Mouse (Mus musculus): ENCODE data around the gene 4930550C14Rik. TPM values are rescaled to one million over a fixed set of nuclear protein-coding genes. Genes with fewer than 3 reads are reported as not detected.

The 4930550C14Rik gene
- polyA plus RNA-seq, 1 experiment from 2014 or later = 0.30 TPM

- WGBS = 71% methylated on average over 4 of the region's 5 CpGs
- H3K9ac ChIP-seq (replicated peaks; ENCODE audit: low read depth, low read length) = no peak overlapping the region
- no peaks in the 10 kb centered on the region for H3K9me3 ChIP-seq (ENCODE audit: control insufficient read depth, low read length)
- no peak for ATAC-seq
- no peak overlapping the region for H3K4me2 ChIP-seq (ENCODE audit: low read length)
- no peak overlapping the region for H3K27ac ChIP-seq (ENCODE audit: low read length)
- no peak overlapping the region for H3K4me3 ChIP-seq (replicated peaks; ENCODE audit: low read length)
- peaks cover 8% of the 10 kb centered on the region for H3K4me1 ChIP-seq (replicated peaks; ENCODE audit: control insufficient read depth, insufficient read depth, low read length)
- no peaks in the 10 kb centered on the region for H3K36me3 ChIP-seq (ENCODE audit: control insufficient read depth, insufficient read depth)
- no peaks in the 10 kb centered on the region for H3K27me3 ChIP-seq (replicated peaks; ENCODE audit: control insufficient read depth, insufficient read depth, low read length)
Observed at GRCm38 (mm10) chr9:53381113-53381615, 21.0 kb upstream of the 4930550C14Rik start.

- no peaks in the 10 kb centered on the region for H3K36me3 ChIP-seq (ENCODE audit: control insufficient read depth, insufficient read depth)
- H3K4me3 ChIP-seq (replicated peaks; ENCODE audit: low read length) = peak within 1 kb of the TSS; percentile 71
- peak within 1 kb of the TSS; percentile 85 for H3K27ac ChIP-seq (ENCODE audit: low read length)
- H3K9ac ChIP-seq (replicated peaks; ENCODE audit: low read depth, low read length) = peak within 1 kb of the TSS; percentile 81
- peaks cover 8% of the 10 kb centered on the region for H3K4me1 ChIP-seq (replicated peaks; ENCODE audit: control insufficient read depth, insufficient read depth, low read length)
- WGBS = under 1% methylated on average over 72 of the region's 75 CpGs
- H3K4me2 ChIP-seq (ENCODE audit: low read length) = peak within 1 kb of the TSS; percentile 100
- ATAC-seq = peak; percentile 97
- H3K27me3 ChIP-seq (replicated peaks; ENCODE audit: control insufficient read depth, insufficient read depth, low read length) = no peaks in the 10 kb centered on the region
- H3K9me3 ChIP-seq (ENCODE audit: control insufficient read depth, low read length) = no peaks in the 10 kb centered on the region
Observed at GRCm38 (mm10) chr9:53383951-53384866, 17.9 kb upstream of the 4930550C14Rik start, which contains the start of gene Kdelc2. Gene Kdelc2, plus strand, starts transcription at chr9:53384025.

GRCm38 (mm10) chr9:53384873-53385272, 17.3 kb upstream of the 4930550C14Rik start:
- H3K4me1 ChIP-seq (replicated peaks; ENCODE audit: control insufficient read depth, insufficient read depth, low read length) = peaks cover 8% of the 10 kb centered on the region
- peak overlapping the region; percentile 81; the same call in 1 of the 2 replicates for H3K9ac ChIP-seq (replicated peaks; ENCODE audit: low read depth, low read length)
- 4% methylated on average over 8 of the region's 8 CpGs for WGBS
- no peaks in the 10 kb centered on the region for H3K36me3 ChIP-seq (ENCODE audit: control insufficient read depth, insufficient read depth)
- peak overlapping the region; percentile 71 for H3K4me3 ChIP-seq (replicated peaks; ENCODE audit: low read length)
- ATAC-seq = peak; percentile 59
- no peaks in the 10 kb centered on the region for H3K9me3 ChIP-seq (ENCODE audit: control insufficient read depth, low read length)
- H3K4me2 ChIP-seq (ENCODE audit: low read length) = peak overlapping the region; percentile 100
- peak overlapping the region; percentile 76 for H3K27ac ChIP-seq (ENCODE audit: low read length)
- H3K27me3 ChIP-seq (replicated peaks; ENCODE audit: control insufficient read depth, insufficient read depth, low read length) = no peaks in the 10 kb centered on the region

GRCm38 (mm10) chr9:53387431-53387830, 14.7 kb upstream of the 4930550C14Rik start:
- no peaks in the 10 kb centered on the region for H3K27me3 ChIP-seq (replicated peaks; ENCODE audit: control insufficient read depth, insufficient read depth, low read length)
- no peak overlapping the region for H3K4me2 ChIP-seq (ENCODE audit: low read length)
- no peaks in the 10 kb centered on the region for H3K9me3 ChIP-seq (ENCODE audit: control insufficient read depth, low read length)
- H3K4me3 ChIP-seq (replicated peaks; ENCODE audit: low read length) = no peak overlapping the region
- no peaks in the 10 kb centered on the region for H3K36me3 ChIP-seq (ENCODE audit: control insufficient read depth, insufficient read depth)
- no peak overlapping the region for H3K27ac ChIP-seq (ENCODE audit: low read length)
- peaks cover 8% of the 10 kb centered on the region for H3K4me1 ChIP-seq (replicated peaks; ENCODE audit: control insufficient read depth, insufficient read depth, low read length)
- no peak for ATAC-seq
- WGBS = 63% methylated on average over 2 of the region's 2 CpGs
- H3K9ac ChIP-seq (replicated peaks; ENCODE audit: low read depth, low read length) = no peak overlapping the region

GRCm38 (mm10) chr9:53389109-53389508, 13.0 kb upstream of the 4930550C14Rik start:
- WGBS = 81% methylated on average over 3 of the region's 3 CpGs
- H3K4me2 ChIP-seq (ENCODE audit: low read length) = no peak overlapping the region
- H3K4me1 ChIP-seq (replicated peaks; ENCODE audit: control insufficient read depth, insufficient read depth, low read length) = peaks cover 6% of the 10 kb centered on the region
- no peaks in the 10 kb centered on the region for H3K9me3 ChIP-seq (ENCODE audit: control insufficient read depth, low read length)
- no peak overlapping the region for H3K9ac ChIP-seq (replicated peaks; ENCODE audit: low read depth, low read length)
- no peak overlapping the region for H3K4me3 ChIP-seq (replicated peaks; ENCODE audit: low read length)
- H3K27me3 ChIP-seq (replicated peaks; ENCODE audit: control insufficient read depth, insufficient read depth, low read length) = no peaks in the 10 kb centered on the region
- no peak for ATAC-seq
- no peak overlapping the region for H3K27ac ChIP-seq (ENCODE audit: low read length)
- H3K36me3 ChIP-seq (ENCODE audit: control insufficient read depth, insufficient read depth) = no peaks in the 10 kb centered on the region

- no peak overlapping the region for H3K4me3 ChIP-seq (replicated peaks; ENCODE audit: low read length)
- no peak for ATAC-seq
- H3K9ac ChIP-seq (replicated peaks; ENCODE audit: low read depth, low read length) = no peak overlapping the region
- H3K27ac ChIP-seq (ENCODE audit: low read length) = no peak overlapping the region
- no peaks in the 10 kb centered on the region for H3K27me3 ChIP-seq (replicated peaks; ENCODE audit: control insufficient read depth, insufficient read depth, low read length)
- WGBS = 86% methylated on average over 7 of the region's 7 CpGs
- H3K36me3 ChIP-seq (ENCODE audit: control insufficient read depth, insufficient read depth) = no peaks in the 10 kb centered on the region
- H3K9me3 ChIP-seq (ENCODE audit: control insufficient read depth, low read length) = no peaks in the 10 kb centered on the region
- H3K4me2 ChIP-seq (ENCODE audit: low read length) = no peak overlapping the region
- H3K4me1 ChIP-seq (replicated peaks; ENCODE audit: control insufficient read depth, insufficient read depth, low read length) = 0 out of 2 replicates have a peak, but pooled peaks cover 2% of the 10 kb centered on the region
Observed at GRCm38 (mm10) chr9:53390136-53390535, 12.0 kb upstream of the 4930550C14Rik start.

- WGBS = 84% methylated on average over 13 of the region's 13 CpGs
- Histone ChIP-seq H3K9me3 (ENCODE audit: control insufficient read depth, low read length) (no peaks in the 10 kb centered on the region), H3K4me1 (replicated peaks; ENCODE audit: control insufficient read depth, insufficient read depth, low read length) (peaks cover 6% of the 10 kb centered on the region; the same call in 1 of the 2 replicates), H3K27me3 (replicated peaks; ENCODE audit: control insufficient read depth, insufficient read depth, low read length) (no peaks in the 10 kb centered on the region), H3K36me3 (ENCODE audit: control insufficient read depth, insufficient read depth) (no peaks in the 10 kb centered on the region), H3K27ac (ENCODE audit: low read length) (no peak overlapping the region), H3K9ac (replicated peaks; ENCODE audit: low read depth, low read length) (no peak overlapping the region), H3K4me2 (ENCODE audit: low read length) (no peak overlapping the region), H3K4me3 (replicated peaks; ENCODE audit: low read length) (no peak overlapping the region)
- ATAC-seq = no peak
Observed at GRCm38 (mm10) chr9:53397685-53398387, 4.3 kb upstream of the 4930550C14Rik start.

GRCm38 (mm10) chr9:53398388-53398700, 3.8 kb upstream of the 4930550C14Rik start:
- Histone ChIP-seq H3K27me3 (replicated peaks; ENCODE audit: control insufficient read depth, insufficient read depth, low read length) (no peaks in the 10 kb centered on the region), H3K27ac (ENCODE audit: low read length) (no peak overlapping the region), H3K36me3 (ENCODE audit: control insufficient read depth, insufficient read depth) (no peaks in the 10 kb centered on the region), H3K4me3 (replicated peaks; ENCODE audit: low read length) (no peak overlapping the region), H3K4me2 (ENCODE audit: low read length) (no peak overlapping the region), H3K9me3 (ENCODE audit: control insufficient read depth, low read length) (no peaks in the 10 kb centered on the region), H3K4me1 (replicated peaks; ENCODE audit: control insufficient read depth, insufficient read depth, low read length) (peaks cover 8% of the 10 kb centered on the region; the same call in 1 of the 2 replicates), H3K9ac (replicated peaks; ENCODE audit: low read depth, low read length) (no peak overlapping the region)
- WGBS = 13% methylated on average over 5 of the region's 5 CpGs
- no peak for ATAC-seq

- 95% methylated on average over 8 of the region's 8 CpGs for WGBS
- no peak overlapping the region for H3K4me2 ChIP-seq (ENCODE audit: low read length)
- H3K36me3 ChIP-seq (ENCODE audit: control insufficient read depth, insufficient read depth) = no peaks in the 10 kb centered on the region
- H3K9ac ChIP-seq (replicated peaks; ENCODE audit: low read depth, low read length) = no peak overlapping the region
- H3K27ac ChIP-seq (ENCODE audit: low read length) = no peak overlapping the region
- ATAC-seq = no peak
- peaks cover 8% of the 10 kb centered on the region; the same call in 1 of the 2 replicates for H3K4me1 ChIP-seq (replicated peaks; ENCODE audit: control insufficient read depth, insufficient read depth, low read length)
- H3K9me3 ChIP-seq (ENCODE audit: control insufficient read depth, low read length) = no peaks in the 10 kb centered on the region
- H3K27me3 ChIP-seq (replicated peaks; ENCODE audit: control insufficient read depth, insufficient read depth, low read length) = no peaks in the 10 kb centered on the region
- no peak overlapping the region for H3K4me3 ChIP-seq (replicated peaks; ENCODE audit: low read length)
Observed at GRCm38 (mm10) chr9:53399537-53399936, 2.6 kb upstream of the 4930550C14Rik start.

Measured in forebrain, embryonic 16.5 days (tissue).